Mouse (Mus musculus) hindbrain, embryonic 14.5 days (tissue): ENCODE measurements around the gene Mul1. TPM values are rescaled to one million over a fixed set of nuclear protein-coding genes. Genes with fewer than 3 reads are reported as not detected.

Experiments
- ATAC-seq: fragments of 200-750 bp; cut with Nextera tagmentation; 2 replicates; pipeline ENCODE4 v1.8.0; 2017; ENCODE audit warnings: moderate number of reproducible peaks, mild to moderate bottlenecking, moderate TSS enrichment, moderate library complexity; ENCODE audit not compliant: low FRiP score
- DNase-seq: peaks from one replicate; pipeline ENCODE4 v3.0.0-alpha.2; 2015; ENCODE audit warnings: low spot score
- H3K27ac ChIP-seq: fragments of 300-500 bp; sonication (generic); 2 replicates; pipeline ENCODE4 v1.5.1; 2014; ENCODE audit warnings: mild to moderate bottlenecking, moderate library complexity
- H3K27me3 ChIP-seq: fragments of 300-500 bp; sonication (generic); 2 replicates; pipeline ENCODE4 v1.6.1; 2014; ENCODE audit warnings: mild to moderate bottlenecking, low read length, mixed read lengths; ENCODE audit not compliant: control insufficient read depth, insufficient read depth
- H3K36me3 ChIP-seq: fragments of 300-500 bp; sonication (generic); replicated peaks from 2 replicates; pipeline ENCODE4 v1.6.1; 2014; ENCODE audit not compliant: control insufficient read depth, insufficient read depth
- H3K4me1 ChIP-seq: fragments of 300-500 bp; sonication (generic); replicated peaks from 2 replicates; pipeline ENCODE4 v1.6.1; 2014; ENCODE audit warnings: antibody characterized with exemption, low read length, mixed read lengths; ENCODE audit not compliant: control insufficient read depth, insufficient read depth
- H3K4me2 ChIP-seq: fragments of 300-500 bp; sonication (generic); replicated peaks from 2 replicates; pipeline ENCODE4 v1.6.1; 2014; ENCODE audit warnings: mild to moderate bottlenecking, moderate library complexity
- H3K4me3 ChIP-seq: fragments of 300-500 bp; sonication (generic); replicated peaks from 2 replicates; pipeline ENCODE4 v1.5.1; 2014; ENCODE audit warnings: mild to moderate bottlenecking, low read length
- H3K9ac ChIP-seq: fragments of 300-500 bp; sonication (generic); 2 replicates; pipeline ENCODE4 v1.6.1; 2014
- H3K9me3 ChIP-seq: fragments of 300-500 bp; sonication (generic); 2 replicates; pipeline ENCODE4 v1.6.1; 2016; ENCODE audit warnings: low read length; ENCODE audit not compliant: control insufficient read depth
- whole genome bisulfite sequencing: fragments of 180-500 bp; shearing (Covaris S2); extraction: QIAGEN DNeasy Blood & Tissue Kit; methylation state at CpG from one replicate; pipeline ENCODE4 v1.1.7; 2014; 5-methylcytosine and 5-hydroxymethylcytosine counted together
- polyA plus RNA-seq: library from polyadenylated mRNA; unstranded; fragments of >200 nt; fragmentation: Nextera tagmentation; extraction: Ambion mirVana; gene quantifications from 2 replicates; pipeline ENCODE4 v1.2.1, GENCODE M21; 2014

The Mul1 gene
- polyA plus RNA-seq, result 18.5 and 23.1 TPM in 2 replicates

GRCm38 (mm10) chr4:138434347-138435316 is at the start of gene Mul1:
Mul1 (plus strand) TSS chr4:138434671.
- peak; percentile 98 for DNase-seq
- Histone ChIP-seq H3K27ac (peak within 1 kb of the TSS; percentile 80), H3K36me3 (peaks cover 34% of the 10 kb centered on the region), H3K9ac (peak within 1 kb of the TSS; percentile 91), H3K4me3 (peak within 1 kb of the TSS; percentile 90), H3K9me3 (no peaks in the 10 kb centered on the region), H3K27me3 (peaks cover 5% of the 10 kb centered on the region; the same call in 1 of the 2 replicates), H3K4me2 (peak within 1 kb of the TSS; percentile 76), H3K4me1 (peaks cover 10% of the 10 kb centered on the region)
- peak; percentile 94 for ATAC-seq
- WGBS, result 1% methylated on average over 64 of the region's 64 CpGs

GRCm38 (mm10) chr4:138393703-138394102 is 40.8 kb upstream of the Mul1 start:
- peaks cover 70% of the 10 kb centered on the region for H3K27me3 ChIP-seq
- no peaks in the 10 kb centered on the region for H3K36me3 ChIP-seq
- H3K9me3 ChIP-seq, result no peaks in the 10 kb centered on the region
- H3K9ac ChIP-seq, result no peak overlapping the region
- DNase-seq (no peak), ATAC-seq (no peak)
- H3K4me3 ChIP-seq, result 0 out of 2 replicates have a peak overlapping the region, but pooled peaks have one; percentile 50
- WGBS, result 59% methylated on average over 7 of the region's 7 CpGs
- H3K4me2 ChIP-seq, result peak overlapping the region; percentile 87; the same call in 1 of the 2 replicates
- no peak overlapping the region for H3K27ac ChIP-seq
- H3K4me1 ChIP-seq, result peaks cover 16% of the 10 kb centered on the region; the same call in 1 of the 2 replicates

- H3K9ac ChIP-seq, result peak overlapping the region; percentile 65
- H3K9me3 ChIP-seq, result no peaks in the 10 kb centered on the region
- peak overlapping the region; percentile 50 for H3K4me3 ChIP-seq
- no peaks in the 10 kb centered on the region for H3K36me3 ChIP-seq
- peak overlapping the region; percentile 87 for H3K4me2 ChIP-seq
- H3K27ac ChIP-seq, result no peak overlapping the region
- WGBS, result under 1% methylated on average over 102 of the region's 103 CpGs
- ATAC-seq (peak; percentile 57; the same call in 1 of the 2 replicates), DNase-seq (peak; percentile 47)
- peaks cover 83% of the 10 kb centered on the region for H3K27me3 ChIP-seq
- H3K4me1 ChIP-seq, result peaks cover 16% of the 10 kb centered on the region; the same call in 1 of the 2 replicates
Measured at GRCm38 (mm10) chr4:138395087-138395970, 39.1 kb upstream of the Mul1 start.

GRCm38 (mm10) chr4:138395971-138396645 is 38.4 kb upstream of the Mul1 start, which contains the start of gene Fam43b:
Fam43b (minus strand) TSS chr4:138396528.
- H3K4me2 ChIP-seq, result peak within 1 kb of the TSS; percentile 87
- H3K4me3 ChIP-seq, result peak within 1 kb of the TSS; percentile 50
- peaks cover 86% of the 10 kb centered on the region for H3K27me3 ChIP-seq
- H3K36me3 ChIP-seq, result no peaks in the 10 kb centered on the region
- DNase-seq (peak; percentile 51), ATAC-seq (0 out of 2 replicates have a peak, but pooled peaks have one; percentile 53)
- H3K9me3 ChIP-seq, result no peaks in the 10 kb centered on the region
- H3K4me1 ChIP-seq, result peaks cover 16% of the 10 kb centered on the region; the same call in 1 of the 2 replicates
- peak within 1 kb of the TSS; percentile 65 for H3K9ac ChIP-seq
- under 1% methylated on average over 46 of the region's 46 CpGs for WGBS
- no peak within 1 kb of the TSS for H3K27ac ChIP-seq

- no peak for DNase-seq
- no peaks in the 10 kb centered on the region for H3K36me3 ChIP-seq
- H3K27ac ChIP-seq, result no peak overlapping the region
- H3K9me3 ChIP-seq, result no peaks in the 10 kb centered on the region
- peaks cover 85% of the 10 kb centered on the region for H3K27me3 ChIP-seq
- ATAC-seq, result no peak
- H3K4me2 ChIP-seq, result peak overlapping the region; percentile 87
- peaks cover 16% of the 10 kb centered on the region; the same call in 1 of the 2 replicates for H3K4me1 ChIP-seq
- peak overlapping the region; percentile 50 for H3K4me3 ChIP-seq
- H3K9ac ChIP-seq, result peak overlapping the region; percentile 65
- 7% methylated on average over 8 of the region's 8 CpGs for WGBS
Measured at GRCm38 (mm10) chr4:138396711-138397110, 37.8 kb upstream of the Mul1 start.

GRCm38 (mm10) chr4:138404806-138405205 is 29.7 kb upstream of the Mul1 start:
- 0% methylated on average over 2 of the region's 2 CpGs for WGBS
- Histone ChIP-seq H3K27ac (no peak overlapping the region), H3K4me1 (no peaks in the 10 kb centered on the region), H3K4me3 (no peak overlapping the region), H3K9ac (no peak overlapping the region), H3K4me2 (no peak overlapping the region), H3K36me3 (no peaks in the 10 kb centered on the region), H3K27me3 (peaks cover 8% of the 10 kb centered on the region; the same call in 1 of the 2 replicates), H3K9me3 (no peaks in the 10 kb centered on the region)
- no peak for ATAC-seq
- DNase-seq, result no peak

GRCm38 (mm10) chr4:138407479-138408194 is 26.8 kb upstream of the Mul1 start:
- Histone ChIP-seq H3K4me3 (no peak overlapping the region), H3K36me3 (no peaks in the 10 kb centered on the region), H3K27me3 (0 out of 2 replicates have a peak, but pooled peaks cover 5% of the 10 kb centered on the region), H3K9me3 (no peaks in the 10 kb centered on the region), H3K4me1 (no peaks in the 10 kb centered on the region), H3K4me2 (no peak overlapping the region), H3K9ac (no peak overlapping the region), H3K27ac (no peak overlapping the region)
- DNase-seq (no peak), ATAC-seq (no peak)
- 89% methylated on average over 11 of the region's 13 CpGs for WGBS

- Histone ChIP-seq H3K27ac (no peak overlapping the region), H3K4me3 (no peak overlapping the region), H3K9ac (no peak overlapping the region), H3K27me3 (0 out of 2 replicates have a peak, but pooled peaks cover 5% of the 10 kb centered on the region), H3K4me1 (no peaks in the 10 kb centered on the region; the same call in 1 of the 2 replicates), H3K9me3 (no peaks in the 10 kb centered on the region), H3K4me2 (no peak overlapping the region), H3K36me3 (no peaks in the 10 kb centered on the region)
- DNase-seq, result no peak
- WGBS, result 5% methylated on average over 5 of the region's 5 CpGs
- ATAC-seq, result no peak
Measured at GRCm38 (mm10) chr4:138411011-138411410, 23.5 kb upstream of the Mul1 start.
